Mouse (Mus musculus): Measurements from ENCODE around the gene Ccdc186.

The Ccdc186 gene

DNA sequence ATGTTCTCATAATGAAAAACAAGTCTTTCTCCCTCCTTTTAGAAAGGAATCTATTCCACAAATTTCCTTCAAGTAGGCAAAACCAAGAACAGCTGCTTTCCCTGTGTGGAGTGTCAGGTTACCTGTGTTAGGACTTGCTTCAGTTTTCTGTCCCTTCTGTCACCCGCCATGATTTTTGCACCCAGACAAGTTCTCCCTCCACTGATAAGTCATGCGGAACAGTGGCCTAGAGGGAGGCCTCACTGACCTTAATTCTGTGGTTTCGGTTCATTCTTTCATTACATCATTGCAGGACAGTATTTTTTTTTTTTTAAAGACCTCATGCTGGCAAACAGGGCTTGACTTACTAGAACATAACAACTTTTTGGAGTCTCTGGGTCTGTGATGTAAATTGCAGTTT lies 72.6 kb downstream of the Ccdc186 start:
- DNase-seq = peak in 1 of 2 experiments; percentile 53

DNA sequence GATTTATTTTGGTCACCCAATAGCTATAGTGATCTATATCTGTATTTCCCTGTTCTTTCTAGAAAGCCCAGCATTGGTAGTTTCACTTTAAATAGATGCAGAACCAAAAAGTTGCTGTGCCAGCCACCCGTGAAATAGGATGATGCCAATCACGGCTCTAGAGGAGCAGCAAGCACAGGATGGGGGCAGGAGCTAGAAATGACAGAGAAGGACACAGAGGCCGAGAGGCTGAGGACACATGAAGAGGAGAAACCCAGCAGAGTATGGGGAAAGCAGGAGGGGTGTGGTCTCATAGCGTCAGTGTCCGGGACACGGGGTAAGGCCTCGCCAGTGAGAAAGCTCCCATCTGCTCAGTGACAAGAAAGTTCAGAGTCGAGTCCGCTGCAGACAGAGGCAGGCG lies 74.1 kb downstream of the Ccdc186 start:
- no peak for DNase-seq

DNA sequence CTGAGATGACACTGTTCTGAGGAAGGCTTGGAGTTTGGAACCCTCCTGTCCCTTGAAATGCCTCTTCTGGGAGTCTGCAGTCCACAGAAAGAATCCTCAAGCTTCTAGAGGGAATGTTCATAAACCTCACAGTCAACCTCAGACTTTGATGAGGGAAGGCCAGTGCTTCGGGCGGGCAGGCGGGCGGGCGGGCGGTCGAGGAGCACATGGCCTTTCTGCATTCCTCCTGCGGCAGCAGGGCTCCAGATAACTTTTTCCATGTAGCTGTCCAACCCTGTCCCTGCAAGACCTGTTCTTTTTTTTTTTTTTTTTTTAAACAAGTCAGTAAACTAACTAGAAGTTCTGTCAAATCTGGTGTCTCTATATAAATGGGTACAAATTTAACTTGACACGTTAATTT lies 75.4 kb downstream of the Ccdc186 start:
- DNase-seq = no peak

DNA sequence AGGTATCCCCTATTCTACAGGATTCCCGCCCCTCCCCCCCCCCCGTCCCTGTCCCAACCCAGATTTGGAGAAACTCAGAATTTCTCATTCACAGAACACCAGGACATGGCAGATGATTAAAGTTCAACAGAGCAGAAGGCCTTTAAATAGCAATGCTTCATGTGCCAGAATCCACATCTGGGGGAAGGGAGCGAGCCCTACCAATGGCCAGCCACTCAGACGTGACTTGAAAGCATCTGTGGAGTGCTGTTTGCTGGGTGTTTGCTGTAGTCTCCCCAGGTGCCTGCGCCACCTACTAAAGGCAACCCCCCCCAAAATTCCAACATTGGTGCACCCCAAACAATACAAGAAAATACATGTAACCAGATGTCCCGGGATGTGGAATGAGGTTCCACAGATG lies 76.5 kb downstream of the Ccdc186 start:
- DNase-seq = no peak

DNA sequence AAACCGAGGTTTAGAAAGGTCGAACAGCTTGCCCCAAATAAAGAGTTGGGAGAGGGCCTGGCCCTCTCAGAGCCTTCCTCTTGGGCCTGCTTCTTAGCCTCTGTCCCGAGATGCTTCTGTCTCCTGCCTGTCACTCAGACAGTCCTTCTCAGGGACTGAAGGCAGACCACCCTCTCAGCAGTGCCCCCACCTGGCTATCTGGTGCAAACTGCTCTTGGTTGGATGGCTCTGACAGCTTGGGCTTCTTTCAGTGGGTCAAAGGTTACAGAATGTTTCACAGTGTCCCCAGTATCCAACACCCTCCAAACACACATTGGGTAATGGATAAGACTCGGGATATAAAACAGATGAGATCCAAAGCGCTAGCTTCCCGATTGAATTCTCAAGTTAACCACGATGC lies 76.9 kb downstream of the Ccdc186 start:
- DNase-seq = peak in 1 of 2 experiments; percentile 38

Data from kidney, postnatal 25 days (tissue).